Mouse (Mus musculus): ENCODE measurements at regions not wholly inside any gene's neighbourhood (a gene's known extent, or its start where the extent isn't known, plus 50 kb on each side); places are given as distances from the start of the nearest gene placed in this dataset.

- no peak for DNase-seq (ENCODE audit: low spot score)
Observed at GRCm38 (mm10) chr17:63575316-63576007, 75.6 kb upstream of the Fbxl17 start.

- no peak for DNase-seq (ENCODE audit: low spot score)
Observed at GRCm38 (mm10) chr17:63582870-63583269, 83.1 kb upstream of the Fbxl17 start.

- no peak for DNase-seq (ENCODE audit: low spot score)
Observed at GRCm38 (mm10) chr17:63607021-63607751, 107.4 kb upstream of the Fbxl17 start.

- no peak for DNase-seq (ENCODE audit: low spot score)
Observed at GRCm38 (mm10) chr17:63622726-63623125, 122.9 kb upstream of the Fbxl17 start.

- no peak for DNase-seq (ENCODE audit: low spot score)
Observed at GRCm38 (mm10) chr17:63637598-63637997, 137.8 kb upstream of the Fbxl17 start.

- DNase-seq (ENCODE audit: low spot score), result no peak
Observed at GRCm38 (mm10) chr17:63644390-63644789, 144.6 kb upstream of the Fbxl17 start.

- DNase-seq (ENCODE audit: low spot score), result no peak
Observed at GRCm38 (mm10) chr17:63657687-63658086, 157.9 kb upstream of the Fbxl17 start.

GRCm38 (mm10) chr17:63660841-63661481 is 161.1 kb upstream of the Fbxl17 start:
- DNase-seq (ENCODE audit: low spot score), result no peak

GRCm38 (mm10) chr17:63661584-63661983 is 161.8 kb upstream of the Fbxl17 start:
- DNase-seq (ENCODE audit: low spot score), result no peak

- DNase-seq (ENCODE audit: low spot score), result no peak
Observed at GRCm38 (mm10) chr17:63662251-63662650, 162.4 kb upstream of the Fbxl17 start.

- no peak for DNase-seq (ENCODE audit: low spot score)
Observed at GRCm38 (mm10) chr17:63676791-63677190, 177.0 kb upstream of the Fbxl17 start.

GRCm38 (mm10) chr17:63677996-63678657 is 178.3 kb upstream of the Fbxl17 start:
- DNase-seq (ENCODE audit: low spot score), result no peak

GRCm38 (mm10) chr17:63680479-63680878 is 180.7 kb upstream of the Fbxl17 start:
- no peak for DNase-seq (ENCODE audit: low spot score)

- DNase-seq (ENCODE audit: low spot score), result no peak
Observed at GRCm38 (mm10) chr17:63683345-63683744, 179.5 kb upstream of the Fer start.

GRCm38 (mm10) chr17:63684026-63684425 is 178.8 kb upstream of the Fer start:
- no peak for DNase-seq (ENCODE audit: low spot score)

- DNase-seq (ENCODE audit: low spot score), result no peak
Observed at GRCm38 (mm10) chr17:63685956-63686355, 176.9 kb upstream of the Fer start.

GRCm38 (mm10) chr17:63686361-63686760 is 176.5 kb upstream of the Fer start:
- no peak for DNase-seq (ENCODE audit: low spot score)

- DNase-seq (ENCODE audit: low spot score), result no peak
Observed at GRCm38 (mm10) chr17:63689291-63689690, 173.6 kb upstream of the Fer start.

- DNase-seq (ENCODE audit: low spot score), result no peak
Observed at GRCm38 (mm10) chr17:63690829-63691689, 171.8 kb upstream of the Fer start.

- no peak for DNase-seq (ENCODE audit: low spot score)
Observed at GRCm38 (mm10) chr17:63691690-63691968, 171.2 kb upstream of the Fer start.

GRCm38 (mm10) chr17:63693274-63693673 is 169.6 kb upstream of the Fer start:
- DNase-seq (ENCODE audit: low spot score), result no peak

- no peak for DNase-seq (ENCODE audit: low spot score)
Observed at GRCm38 (mm10) chr17:63699537-63699936, 163.3 kb upstream of the Fer start.
